Mouse (Mus musculus): ENCODE measurements around the gene Tlcd2.
A peak's percentile ranks its signal among the peaks of the same experiment; 100 is the strongest.

GRCm38 (mm10) chr11:75466731-75467505, 5.4 kb downstream of the Tlcd2 start:
- TF ChIP-seq POLR2A (IDR thresholded peaks at IDR 0.05; ENCODE audit: low read depth, low read length) (peak; percentile 67), CTCF (IDR thresholded peaks at IDR 0.05; ENCODE audit: borderline replicate concordance, insufficient read depth, low read length) (peak; percentile 34; the same call in 1 of the 2 replicates)
